Mouse (Mus musculus) liver, embryonic 11.5 days (tissue): ENCODE data around the gene Tradd. TPM values are rescaled to one million over a fixed set of nuclear protein-coding genes. Genes with fewer than 3 reads are reported as not detected.

Experiments
- ATAC-seq: fragments of 200-750 bp; cut with Nextera tagmentation; replicated peaks from 2 replicates; pipeline ENCODE4 v1.8.0; 2017; ENCODE audit warnings: moderate number of reproducible peaks, mild to moderate bottlenecking, moderate TSS enrichment, moderate library complexity; ENCODE audit not compliant: low FRiP score
- DNase-seq: peaks from one replicate; pipeline ENCODE4 v3.0.0-alpha.2; 2017; ENCODE audit warnings: low spot score
- H3K27ac ChIP-seq: fragments of 300-500 bp; sonication (generic); 2 replicates; pipeline ENCODE4 v1.5.1; 2014; ENCODE audit warnings: mild to moderate bottlenecking, low read depth, low read length, control low read depth
- H3K27me3 ChIP-seq: fragments of 300-500 bp; sonication (generic); replicated peaks from 2 replicates; pipeline ENCODE4 v1.6.1; 2014; ENCODE audit warnings: low read length, mixed read lengths; ENCODE audit not compliant: control insufficient read depth, insufficient read depth
- H3K36me3 ChIP-seq: fragments of 300-500 bp; sonication (generic); 2 replicates; pipeline ENCODE4 v1.6.1; 2014; ENCODE audit warnings: mild to moderate bottlenecking, low read length, moderate library complexity, mixed read lengths; ENCODE audit not compliant: control insufficient read depth, insufficient read depth
- H3K4me1 ChIP-seq: fragments of 300-500 bp; sonication (generic); replicated peaks from 2 replicates; pipeline ENCODE4 v1.6.1; 2014; ENCODE audit warnings: low read length, mixed read lengths; ENCODE audit not compliant: control insufficient read depth, insufficient read depth
- H3K4me2 ChIP-seq: fragments of 300-500 bp; sonication (generic); 2 replicates; pipeline ENCODE4 v1.6.1; 2014; ENCODE audit warnings: mild to moderate bottlenecking, control low read depth, moderate library complexity
- H3K4me3 ChIP-seq: fragments of 300-500 bp; sonication (generic); 2 replicates; pipeline ENCODE4 v1.5.1; 2014; ENCODE audit warnings: low read depth, low read length, control low read depth
- H3K9ac ChIP-seq: fragments of 300-500 bp; sonication (generic); 2 replicates; pipeline ENCODE4 v1.6.1; 2014; ENCODE audit warnings: low read depth, low read length, control low read depth
- H3K9me3 ChIP-seq: fragments of 300-500 bp; sonication (generic); 2 replicates; pipeline ENCODE4 v1.6.1; 2016; ENCODE audit warnings: low read length, inconsistent platforms, mixed read lengths; ENCODE audit not compliant: control insufficient read depth
- WGBS: fragments of 180-500 bp; shearing (Covaris S2); extraction: QIAGEN DNeasy Blood & Tissue Kit; methylation state at CpG from one replicate; pipeline ENCODE4 v1.1.7; 2014; 5-methylcytosine and 5-hydroxymethylcytosine counted together
- polyA plus RNA-seq: library from polyadenylated mRNA; unstranded; fragments of >200 nt; fragmentation: Nextera tagmentation; extraction: Ambion mirVana; gene quantifications from 2 replicates; pipeline ENCODE4 v1.2.1, GENCODE M21; 2014

The Tradd gene
- polyA plus RNA-seq, 1 experiment from 2014 or later = 23.1 TPM

DNA sequence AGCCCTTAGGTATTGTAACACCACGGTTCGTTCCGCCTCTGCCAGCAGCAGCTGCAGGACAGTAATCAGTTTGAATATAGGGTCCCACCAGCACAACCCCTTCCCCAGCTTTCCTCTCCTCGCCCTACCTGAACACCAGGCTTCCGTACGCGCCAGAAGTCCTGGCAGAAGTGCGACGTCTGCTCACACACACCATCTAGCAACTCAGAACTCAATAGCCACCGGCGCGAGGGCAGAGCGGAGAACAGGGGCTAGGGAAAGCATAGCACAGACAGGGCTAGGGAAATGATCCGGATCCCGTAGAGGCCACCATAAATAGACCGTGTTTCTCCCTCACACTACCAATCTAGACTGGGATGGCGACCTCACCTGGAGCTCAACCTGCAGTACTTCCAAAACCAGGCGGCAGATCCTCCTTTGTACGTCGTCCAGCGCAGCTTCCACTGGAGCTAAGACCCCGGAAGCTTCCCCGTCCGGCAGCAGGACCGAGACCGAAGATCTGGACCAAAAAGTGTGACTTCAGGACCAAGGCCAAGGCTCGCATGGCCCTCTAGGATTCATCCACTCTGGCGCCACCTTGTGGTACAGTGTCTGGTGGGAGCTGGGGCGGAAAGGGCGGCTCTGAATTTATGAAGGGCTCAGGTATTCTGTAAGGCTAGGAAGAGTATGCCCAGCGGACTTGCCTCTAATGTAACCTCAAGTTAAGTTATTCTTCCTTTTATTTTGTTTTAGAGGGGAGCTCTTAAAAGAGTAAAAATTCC is 26.3 kb upstream of the Tradd start:
- ATAC-seq = 0 out of 2 replicates have a peak, but pooled peaks have one; percentile 13

DNA sequence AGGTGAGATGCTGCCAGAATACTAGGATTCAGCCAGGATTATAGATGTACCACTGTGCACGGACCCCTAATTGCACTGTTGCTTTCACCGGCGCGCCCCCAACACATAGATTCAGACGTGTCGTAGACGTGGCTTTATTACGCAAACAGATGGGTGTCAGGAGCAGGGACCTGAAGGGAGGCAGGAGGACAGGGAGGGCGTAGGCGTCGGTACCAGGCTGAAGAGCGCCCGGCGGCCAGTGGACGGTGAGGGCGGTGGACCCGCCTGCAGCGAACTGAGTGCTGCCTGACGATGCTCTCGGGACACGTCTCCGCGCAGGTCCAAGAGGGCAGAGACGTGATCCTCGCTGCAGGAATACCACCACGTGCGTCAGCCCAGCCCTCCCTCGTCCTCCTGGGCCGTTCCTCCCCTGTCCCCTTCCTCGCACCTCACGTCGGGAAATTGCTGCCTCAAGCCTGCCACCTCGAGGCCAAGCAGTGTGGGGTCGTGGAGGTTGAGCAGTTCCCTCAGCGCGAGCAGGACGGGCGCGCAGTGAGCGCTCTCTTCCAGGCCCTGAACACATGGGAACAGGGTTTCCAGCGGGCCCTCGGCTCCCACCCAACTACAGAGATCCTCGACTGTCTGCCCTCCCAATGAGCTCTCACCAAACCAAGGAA is 25.5 kb upstream of the Tradd start, which contains the start of gene 4931428F04Rik:
4931428F04Rik (minus strand) TSS at position 60 of the 656 bp plus-strand sequence.
- WGBS = 5% methylated on average over 43 of the region's 43 CpGs
- Histone ChIP-seq H3K4me3 (peak within 1 kb of the TSS; percentile 52), H3K27ac (peak within 1 kb of the TSS; percentile 44), H3K36me3 (peaks cover 2% of the 10 kb centered on the region; the same call in 1 of the 2 replicates), H3K4me1 (peaks cover 20% of the 10 kb centered on the region), H3K4me2 (peak within 1 kb of the TSS; percentile 91), H3K9me3 (no peaks in the 10 kb centered on the region), H3K9ac (peak within 1 kb of the TSS; percentile 60), H3K27me3 (peaks cover 20% of the 10 kb centered on the region)
- ATAC-seq (peak; percentile 24; the same call in 1 of the 2 replicates), DNase-seq (peak; percentile 54)

More for the DNA sequence above, 26.3 kb upstream of the Tradd start:
- DNase-seq = peak; percentile 85
- WGBS = 16% methylated on average over 31 of the region's 31 CpGs
- peak overlapping the region; percentile 91 for H3K4me2 ChIP-seq
- H3K27ac ChIP-seq = no peak overlapping the region
- H3K27me3 ChIP-seq = peaks cover 14% of the 10 kb centered on the region
- H3K4me1 ChIP-seq = peaks cover 20% of the 10 kb centered on the region
- H3K9ac ChIP-seq = no peak overlapping the region
- no peaks in the 10 kb centered on the region for H3K9me3 ChIP-seq
- peak overlapping the region; percentile 52 for H3K4me3 ChIP-seq
- H3K36me3 ChIP-seq = peaks cover 2% of the 10 kb centered on the region; the same call in 1 of the 2 replicates

- peaks cover 2% of the 10 kb centered on the region; the same call in 1 of the 2 replicates for H3K36me3 ChIP-seq
- peak overlapping the region; percentile 44 for H3K27ac ChIP-seq
- H3K4me3 ChIP-seq = peak overlapping the region; percentile 52
- under 1% methylated on average over 53 of the region's 53 CpGs for WGBS
- H3K4me1 ChIP-seq = peaks cover 20% of the 10 kb centered on the region
- peak overlapping the region; percentile 91 for H3K4me2 ChIP-seq
- DNase-seq (peak; percentile 94), ATAC-seq (peak; percentile 89)
- H3K27me3 ChIP-seq = peaks cover 25% of the 10 kb centered on the region
- H3K9me3 ChIP-seq = no peaks in the 10 kb centered on the region
- H3K9ac ChIP-seq = peak overlapping the region; percentile 60
These were observed 24.7 kb upstream of the Tradd start for GRCm38 (mm10) chr8:105288958-105289732.

GRCm38 (mm10) chr8:105288231-105288630 is 23.8 kb upstream of the Tradd start:
- no peak for DNase-seq
- H3K36me3 ChIP-seq = no peaks in the 10 kb centered on the region
- H3K4me1 ChIP-seq = peaks cover 20% of the 10 kb centered on the region
- no peak overlapping the region for H3K4me3 ChIP-seq
- H3K27me3 ChIP-seq = peaks cover 25% of the 10 kb centered on the region
- 87% methylated on average over 5 of the region's 5 CpGs for WGBS
- no peak overlapping the region for H3K4me2 ChIP-seq
- H3K27ac ChIP-seq = no peak overlapping the region
- H3K9me3 ChIP-seq = no peaks in the 10 kb centered on the region
- H3K9ac ChIP-seq = no peak overlapping the region
- ATAC-seq = no peak

GRCm38 (mm10) chr8:105286907-105287306 is 22.5 kb upstream of the Tradd start:
- no peak for ATAC-seq
- Histone ChIP-seq H3K27ac (no peak overlapping the region), H3K27me3 (peaks cover 35% of the 10 kb centered on the region), H3K36me3 (no peaks in the 10 kb centered on the region), H3K4me1 (peaks cover 26% of the 10 kb centered on the region), H3K9me3 (no peaks in the 10 kb centered on the region), H3K4me2 (no peak overlapping the region), H3K9ac (no peak overlapping the region), H3K4me3 (no peak overlapping the region)
- 85% methylated on average over 4 of the region's 4 CpGs for WGBS
- no peak for DNase-seq

GRCm38 (mm10) chr8:105285514-105285913 is 21.1 kb upstream of the Tradd start:
- Histone ChIP-seq H3K4me3 (no peak overlapping the region), H3K27ac (no peak overlapping the region), H3K4me1 (peaks cover 23% of the 10 kb centered on the region), H3K9ac (no peak overlapping the region), H3K27me3 (peaks cover 35% of the 10 kb centered on the region), H3K4me2 (no peak overlapping the region), H3K9me3 (no peaks in the 10 kb centered on the region), H3K36me3 (no peaks in the 10 kb centered on the region)
- 42% methylated on average over 12 of the region's 12 CpGs for WGBS
- no peak for ATAC-seq
- no peak for DNase-seq

- no peak overlapping the region for H3K27ac ChIP-seq
- ATAC-seq = peak; percentile 76
- H3K4me3 ChIP-seq = no peak overlapping the region
- H3K36me3 ChIP-seq = no peaks in the 10 kb centered on the region
- H3K4me1 ChIP-seq = peaks cover 12% of the 10 kb centered on the region
- peak overlapping the region; percentile 33 for H3K4me2 ChIP-seq
- H3K27me3 ChIP-seq = peaks cover 48% of the 10 kb centered on the region
- H3K9ac ChIP-seq = no peak overlapping the region; the same call in 1 of the 2 replicates
- DNase-seq = peak; percentile 69
- 27% methylated on average over 23 of the region's 23 CpGs for WGBS
- H3K9me3 ChIP-seq = no peaks in the 10 kb centered on the region
These were observed 18.7 kb upstream of the Tradd start for GRCm38 (mm10) chr8:105283074-105283473.

GRCm38 (mm10) chr8:105282239-105282638 is 17.8 kb upstream of the Tradd start:
- H3K36me3 ChIP-seq = no peaks in the 10 kb centered on the region
- peaks cover 56% of the 10 kb centered on the region for H3K27me3 ChIP-seq
- H3K4me3 ChIP-seq = no peak overlapping the region
- ATAC-seq (no peak), DNase-seq (no peak)
- no peaks in the 10 kb centered on the region for H3K9me3 ChIP-seq
- WGBS = 57% methylated on average over 4 of the region's 4 CpGs
- no peak overlapping the region for H3K27ac ChIP-seq
- peaks cover 12% of the 10 kb centered on the region for H3K4me1 ChIP-seq
- H3K9ac ChIP-seq = no peak overlapping the region
- no peak overlapping the region for H3K4me2 ChIP-seq
